Comparison of ENCODE assay signal across 30 mouse cellular contexts in genomic region chr9:7015600-7015999, GRCm38 (mm10).
"Had no signal": no experiment of that assay in that cellular context is flagged by ENCODE, and none has a peak within 500 bp of the region (broad histone marks: within the 10 kb centered on the region; RNA-seq: fewer than 3 reads in every experiment).

No protein-coding gene starts in this region.

- ATAC-seq: lung, postnatal 0 days; midbrain, embryonic 13.5 days; midbrain, embryonic 15.5 days; midbrain, embryonic 16.5 days had no signal

- H3K9ac ChIP-seq: limb, embryonic 12.5 days; limb, embryonic 13.5 days; limb, embryonic 15.5 days; liver, embryonic 13.5 days; liver, embryonic 14.5 days; liver, embryonic 15.5 days; lung, embryonic 14.5 days; lung, embryonic 15.5 days; midbrain, embryonic 12.5 days; midbrain, embryonic 13.5 days; midbrain, embryonic 15.5 days; neural tube, embryonic 12.5 days had no signal

- H3K36me3 ChIP-seq: limb, embryonic 10.5 days; limb, embryonic 15.5 days; liver, embryonic 13.5 days; liver, embryonic 15.5 days; lung, embryonic 15.5 days; midbrain, embryonic 15.5 days; neural tube, embryonic 12.5 days had no signal

- H3K4me2 ChIP-seq: limb, embryonic 12.5 days; limb, embryonic 13.5 days; limb, embryonic 15.5 days; liver, embryonic 11.5 days; liver, embryonic 13.5 days; liver, embryonic 15.5 days; lung, embryonic 14.5 days; lung, embryonic 15.5 days; midbrain, embryonic 11.5 days; midbrain, embryonic 12.5 days; midbrain, embryonic 13.5 days; midbrain, embryonic 15.5 days; neural tube, embryonic 12.5 days had no signal

- H3K4me3 ChIP-seq: left cerebral cortex, adult 2 months; limb, embryonic 10.5 days; limb, embryonic 12.5 days; limb, embryonic 13.5 days; limb, embryonic 15.5 days; liver, embryonic 13.5 days; liver, embryonic 15.5 days; lung, embryonic 15.5 days; megakaryocyte, embryonic 14.5 days; midbrain, embryonic 10.5 days; midbrain, embryonic 12.5 days; midbrain, embryonic 13.5 days; midbrain, embryonic 15.5 days; myocyte; neural tube, embryonic 12.5 days had no signal

- H3K9me3 ChIP-seq: limb, embryonic 10.5 days; limb, embryonic 12.5 days; limb, embryonic 13.5 days; limb, embryonic 15.5 days; liver, embryonic 13.5 days; liver, embryonic 15.5 days; lung, embryonic 15.5 days; megakaryocyte, embryonic 14.5 days; midbrain, embryonic 10.5 days; midbrain, embryonic 12.5 days; midbrain, embryonic 13.5 days; midbrain, embryonic 15.5 days; neural tube, embryonic 12.5 days had no signal

- H3K4me1 ChIP-seq: limb, embryonic 10.5 days; limb, embryonic 12.5 days; limb, embryonic 13.5 days; limb, embryonic 15.5 days; liver, embryonic 13.5 days; liver, embryonic 15.5 days; lung, embryonic 15.5 days; megakaryocyte, embryonic 14.5 days; midbrain, embryonic 10.5 days; midbrain, embryonic 12.5 days; midbrain, embryonic 13.5 days; midbrain, embryonic 15.5 days; neural tube, embryonic 12.5 days had no signal

- DNase-seq: left cerebral cortex, postnatal 4 days; liver, embryonic 13.5 days; lung, adult 18-20 months; lung, adult 2 months; lung, embryonic 14.5 days; lung, postnatal 10 days; lung, postnatal 14 days; lung, postnatal 36 days; lung, postnatal 4 days; midbrain, embryonic 14.5 days had no signal

- H3K27ac ChIP-seq: left cerebral cortex, adult 2 months; limb, embryonic 10.5 days; limb, embryonic 12.5 days; limb, embryonic 13.5 days; limb, embryonic 15.5 days; liver, embryonic 13.5 days; liver, embryonic 14.5 days; liver, embryonic 15.5 days; lung, embryonic 15.5 days; macrophage; midbrain, embryonic 10.5 days; midbrain, embryonic 12.5 days; midbrain, embryonic 13.5 days; midbrain, embryonic 15.5 days; neural tube, embryonic 12.5 days had no signal

- H3K27me3 ChIP-seq: limb, embryonic 12.5 days; limb, embryonic 13.5 days; limb, embryonic 15.5 days; liver, embryonic 13.5 days; liver, embryonic 15.5 days; lung, embryonic 15.5 days; megakaryocyte, embryonic 14.5 days; midbrain, embryonic 12.5 days; midbrain, embryonic 13.5 days; midbrain, embryonic 15.5 days; neural tube, embryonic 12.5 days had no signal
